Mouse (Mus musculus) stomach, postnatal 0 days (tissue): ENCODE measurements around the gene Dnah2.

Experiments used
- CTCF ChIP-seq: IDR thresholded peaks from 2 replicates; pipeline ENCODE4 v1.5.1; 2016; ENCODE audit warnings: antibody characterized with exemption, low read depth, mild to moderate bottlenecking, moderate library complexity
- EP300 ChIP-seq: optimal IDR thresholded peaks from 2 replicates; pipeline ENCODE3; 2016; ENCODE audit warnings: antibody characterized with exemption

DNA sequence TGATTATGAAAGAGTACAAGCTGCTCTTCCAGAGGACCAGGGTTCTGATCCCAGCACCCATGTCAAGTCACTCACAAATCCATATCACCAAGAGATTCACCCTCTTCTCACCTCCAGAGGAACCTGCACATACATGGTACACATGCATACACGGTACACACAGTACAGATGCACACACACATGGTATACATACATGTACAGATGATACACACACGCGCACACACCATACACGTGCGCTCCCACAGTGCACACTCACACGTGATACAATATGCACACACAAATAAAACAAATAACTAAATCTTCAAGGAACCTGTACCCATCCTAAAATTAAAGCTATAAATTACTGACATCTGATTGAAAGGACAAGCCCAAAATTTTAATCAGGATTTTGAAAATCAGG lies 45.9 kb upstream of the Dnah2 start:
- TF ChIP-seq CTCF: no peak
- no peak for TF ChIP-seq EP300
